Mouse (Mus musculus) embryonic facial prominence, embryonic 15.5 days (tissue): ENCODE results near the gene Mthfsd. TPM values are rescaled to one million over a fixed set of nuclear protein-coding genes. Genes with fewer than 3 reads are reported as not detected.

ENCODE experiments used
- ATAC-seq: fragments of 200-750 bp; cut with Nextera tagmentation; 2 replicates; pipeline ENCODE4 v1.8.0; 2017; ENCODE audit warnings: low read depth, moderate TSS enrichment; ENCODE audit not compliant: insufficient number of reproducible peaks, low FRiP score, low TSS enrichment
- H3K27ac ChIP-seq: fragments of 300-500 bp; sonication (generic); replicated peaks from 2 replicates; pipeline ENCODE4 v1.5.1; 2015; ENCODE audit warnings: mild to moderate bottlenecking, inconsistent platforms
- H3K27me3 ChIP-seq: fragments of 300-500 bp; sonication (generic); 2 replicates; pipeline ENCODE4 v1.6.1; 2015; ENCODE audit warnings: inconsistent platforms
- H3K36me3 ChIP-seq: fragments of 300-500 bp; sonication (generic); 2 replicates; pipeline ENCODE4 v1.6.1; 2015; ENCODE audit warnings: mild to moderate bottlenecking, inconsistent platforms
- H3K4me1 ChIP-seq: fragments of 300-500 bp; sonication (generic); 2 replicates; pipeline ENCODE4 v1.6.1; 2015; ENCODE audit warnings: inconsistent platforms
- H3K4me2 ChIP-seq: fragments of 300-500 bp; sonication (generic); replicated peaks from 2 replicates; pipeline ENCODE4 v1.6.1; 2015; ENCODE audit warnings: mild to moderate bottlenecking, inconsistent platforms
- H3K4me3 ChIP-seq: fragments of 300-500 bp; sonication (generic); replicated peaks from 2 replicates; pipeline ENCODE4 v1.5.1; 2015; ENCODE audit warnings: mild to moderate bottlenecking, inconsistent platforms
- H3K9ac ChIP-seq: fragments of 300-500 bp; sonication (generic); 2 replicates; pipeline ENCODE4 v1.6.1; 2015; ENCODE audit warnings: inconsistent platforms
- H3K9me3 ChIP-seq: fragments of 300-500 bp; sonication (generic); replicated peaks from 2 replicates; pipeline ENCODE4 v1.6.1; 2016; ENCODE audit warnings: inconsistent platforms
- WGBS: fragments of 180-500 bp; shearing (Covaris S2); methylation state at CpG from one replicate; pipeline ENCODE4 v1.1.7; 2015; 5-methylcytosine and 5-hydroxymethylcytosine counted together
- polyA plus RNA-seq: library from polyadenylated mRNA; unstranded; fragments of >200 nt; fragmentation: Nextera tagmentation; extraction: Ambion mirVana; gene quantifications from 2 replicates; pipeline ENCODE4 v1.2.1, GENCODE M21; 2015

The Mthfsd gene
- polyA plus RNA-seq, 1 experiment from 2014 or later, result 58.2 TPM

- H3K27ac ChIP-seq, result no peak overlapping the region
- H3K9ac ChIP-seq, result no peak overlapping the region
- 5% methylated on average over 12 of the region's 12 CpGs for WGBS
- H3K4me3 ChIP-seq, result no peak overlapping the region
- no peaks in the 10 kb centered on the region for H3K9me3 ChIP-seq
- peaks cover 28% of the 10 kb centered on the region for H3K4me1 ChIP-seq
- no peak for ATAC-seq
- no peak overlapping the region for H3K4me2 ChIP-seq
- no peaks in the 10 kb centered on the region for H3K36me3 ChIP-seq
- H3K27me3 ChIP-seq, result peaks cover 98% of the 10 kb centered on the region
Observed at GRCm38 (mm10) chr8:121079944-121080343, 28.2 kb downstream of the Mthfsd start.

GRCm38 (mm10) chr8:121079201-121079600 is 29.0 kb downstream of the Mthfsd start:
- 7% methylated on average over 7 of the region's 7 CpGs for WGBS
- Histone ChIP-seq H3K9ac (no peak overlapping the region), H3K9me3 (no peaks in the 10 kb centered on the region), H3K4me3 (no peak overlapping the region), H3K4me2 (no peak overlapping the region), H3K4me1 (peaks cover 22% of the 10 kb centered on the region), H3K27ac (no peak overlapping the region), H3K36me3 (no peaks in the 10 kb centered on the region), H3K27me3 (peaks cover 98% of the 10 kb centered on the region)
- ATAC-seq, result no peak

GRCm38 (mm10) chr8:121078721-121079120 is 29.5 kb downstream of the Mthfsd start:
- H3K4me3 ChIP-seq, result no peak overlapping the region
- 9% methylated on average over 14 of the region's 14 CpGs for WGBS
- no peaks in the 10 kb centered on the region for H3K36me3 ChIP-seq
- peaks cover 22% of the 10 kb centered on the region for H3K4me1 ChIP-seq
- peaks cover 98% of the 10 kb centered on the region for H3K27me3 ChIP-seq
- no peak overlapping the region for H3K9ac ChIP-seq
- no peak overlapping the region for H3K4me2 ChIP-seq
- no peak for ATAC-seq
- H3K27ac ChIP-seq, result no peak overlapping the region
- H3K9me3 ChIP-seq, result no peaks in the 10 kb centered on the region

- 10% methylated on average over 7 of the region's 7 CpGs for WGBS
- no peaks in the 10 kb centered on the region for H3K36me3 ChIP-seq
- H3K4me2 ChIP-seq, result no peak overlapping the region
- peaks cover 16% of the 10 kb centered on the region for H3K4me1 ChIP-seq
- no peak overlapping the region for H3K9ac ChIP-seq
- no peak for ATAC-seq
- peaks cover 97% of the 10 kb centered on the region for H3K27me3 ChIP-seq
- no peak overlapping the region for H3K27ac ChIP-seq
- no peak overlapping the region for H3K4me3 ChIP-seq
- H3K9me3 ChIP-seq, result no peaks in the 10 kb centered on the region
Observed at GRCm38 (mm10) chr8:121076555-121076954, 31.6 kb downstream of the Mthfsd start.

- ATAC-seq, result no peak
- H3K36me3 ChIP-seq, result no peaks in the 10 kb centered on the region
- no peak overlapping the region for H3K4me2 ChIP-seq
- H3K27ac ChIP-seq, result no peak overlapping the region
- H3K27me3 ChIP-seq, result peaks cover 97% of the 10 kb centered on the region
- no peaks in the 10 kb centered on the region for H3K9me3 ChIP-seq
- WGBS, result 12% methylated on average over 13 of the region's 13 CpGs
- H3K4me1 ChIP-seq, result peaks cover 22% of the 10 kb centered on the region
- no peak overlapping the region for H3K4me3 ChIP-seq
- no peak overlapping the region for H3K9ac ChIP-seq
Observed at GRCm38 (mm10) chr8:121075936-121076335, 32.3 kb downstream of the Mthfsd start.

- H3K4me1 ChIP-seq, result peaks cover 21% of the 10 kb centered on the region
- WGBS, result 1% methylated on average over 10 of the region's 10 CpGs
- H3K9ac ChIP-seq, result no peak overlapping the region
- H3K4me3 ChIP-seq, result no peak overlapping the region
- H3K9me3 ChIP-seq, result no peaks in the 10 kb centered on the region
- no peak overlapping the region for H3K27ac ChIP-seq
- no peak for ATAC-seq
- peaks cover 97% of the 10 kb centered on the region for H3K27me3 ChIP-seq
- H3K4me2 ChIP-seq, result no peak overlapping the region
- H3K36me3 ChIP-seq, result no peaks in the 10 kb centered on the region
Observed at GRCm38 (mm10) chr8:121074848-121075145, 33.4 kb downstream of the Mthfsd start.

- H3K4me3 ChIP-seq, result 0 out of 2 replicates have a peak overlapping the region, but pooled peaks have one; percentile 22
- WGBS, result 4% methylated on average over 15 of the region's 15 CpGs
- no peaks in the 10 kb centered on the region for H3K36me3 ChIP-seq
- H3K4me2 ChIP-seq, result no peak overlapping the region; the same call in 1 of the 2 replicates
- peaks cover 21% of the 10 kb centered on the region for H3K4me1 ChIP-seq
- H3K27ac ChIP-seq, result no peak overlapping the region
- no peaks in the 10 kb centered on the region for H3K9me3 ChIP-seq
- no peak overlapping the region for H3K9ac ChIP-seq
- H3K27me3 ChIP-seq, result peaks cover 97% of the 10 kb centered on the region
- ATAC-seq, result no peak
Observed at GRCm38 (mm10) chr8:121074108-121074847, 33.9 kb downstream of the Mthfsd start.

GRCm38 (mm10) chr8:121073174-121074107 is 34.8 kb downstream of the Mthfsd start:
- Histone ChIP-seq H3K9ac (no peak overlapping the region), H3K27ac (no peak overlapping the region; the same call in 1 of the 2 replicates), H3K4me3 (peak overlapping the region; percentile 22), H3K4me1 (peaks cover 21% of the 10 kb centered on the region), H3K9me3 (no peaks in the 10 kb centered on the region), H3K4me2 (peak overlapping the region; percentile 40), H3K36me3 (no peaks in the 10 kb centered on the region), H3K27me3 (peaks cover 94% of the 10 kb centered on the region)
- ATAC-seq, result no peak
- 2% methylated on average over 48 of the region's 48 CpGs for WGBS

GRCm38 (mm10) chr8:121072406-121073130 is 35.6 kb downstream of the Mthfsd start:
- WGBS, result 16% methylated on average over 11 of the region's 11 CpGs
- Histone ChIP-seq H3K27me3 (peaks cover 88% of the 10 kb centered on the region), H3K27ac (no peak overlapping the region), H3K9me3 (no peaks in the 10 kb centered on the region), H3K4me1 (peaks cover 21% of the 10 kb centered on the region), H3K9ac (no peak overlapping the region), H3K36me3 (no peaks in the 10 kb centered on the region), H3K4me2 (0 out of 2 replicates have a peak overlapping the region, but pooled peaks have one; percentile 40), H3K4me3 (peak overlapping the region; percentile 22)
- no peak for ATAC-seq

- Histone ChIP-seq H3K4me1 (peaks cover 21% of the 10 kb centered on the region), H3K9me3 (no peaks in the 10 kb centered on the region), H3K4me3 (no peak overlapping the region), H3K36me3 (no peaks in the 10 kb centered on the region), H3K27me3 (peaks cover 81% of the 10 kb centered on the region), H3K9ac (no peak overlapping the region), H3K4me2 (no peak overlapping the region), H3K27ac (no peak overlapping the region)
- 3% methylated on average over 12 of the region's 12 CpGs for WGBS
- no peak for ATAC-seq
Observed at GRCm38 (mm10) chr8:121071454-121071853, 36.7 kb downstream of the Mthfsd start.

GRCm38 (mm10) chr8:121063649-121064048 is 44.5 kb downstream of the Mthfsd start:
- no peaks in the 10 kb centered on the region for H3K9me3 ChIP-seq
- H3K27ac ChIP-seq, result 0 out of 2 replicates have a peak overlapping the region, but pooled peaks have one; percentile 34
- 30% methylated on average over 13 of the region's 13 CpGs for WGBS
- H3K36me3 ChIP-seq, result no peaks in the 10 kb centered on the region
- H3K4me3 ChIP-seq, result no peak overlapping the region
- no peak overlapping the region for H3K9ac ChIP-seq
- H3K4me1 ChIP-seq, result peaks cover 17% of the 10 kb centered on the region
- no peak for ATAC-seq
- H3K4me2 ChIP-seq, result no peak overlapping the region
- peaks cover 47% of the 10 kb centered on the region for H3K27me3 ChIP-seq
